Mouse (Mus musculus): ENCODE results near the gene Dll1.

- TF ChIP-seq CTCF (IDR thresholded peaks at IDR 0.05; ENCODE audit: low read depth) (no peak), EP300 (IDR thresholded peaks at IDR 0.05; ENCODE audit: low read depth) (no peak)
These were observed 38.8 kb downstream of the Dll1 start for GRCm38 (mm10) chr17:15337906-15338305.
